Mouse (Mus musculus) embryo, embryonic 10.5 days (tissue): ENCODE measurements around the gene Ap1g2.

Source experiments
- DNase-seq: peaks from one replicate; pipeline ENCODE4 v3.0.0-alpha.2; 2015; ENCODE audit warnings: low spot score

Gene Ap1g2

DNA sequence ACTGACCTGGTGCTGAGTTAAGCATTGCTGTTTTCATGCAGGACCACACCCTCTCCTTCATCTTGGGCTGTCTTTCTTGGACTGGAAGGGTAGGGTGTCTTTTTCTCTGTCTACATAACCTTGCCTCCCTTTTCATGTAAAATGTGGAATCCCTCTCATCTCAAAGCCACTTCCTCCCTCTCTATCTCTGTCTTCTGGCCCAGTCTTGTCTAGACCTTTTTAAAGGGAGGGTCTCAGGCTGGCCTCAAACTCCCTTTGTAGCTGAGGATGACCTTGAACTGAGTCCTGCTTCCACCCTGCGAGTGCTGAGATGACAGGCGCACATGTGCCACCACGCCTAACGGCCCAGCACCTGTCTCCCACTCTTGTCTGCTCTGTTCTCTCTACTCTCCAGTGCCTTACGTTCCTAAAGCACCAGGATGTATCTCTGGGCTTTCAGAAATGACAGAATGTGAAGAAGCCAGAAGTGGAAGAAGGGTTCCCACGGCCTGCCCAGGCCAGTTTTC is 20.3 kb downstream of the Ap1g2 start:
- DNase-seq: no peak

GRCm38 (mm10) chr14:55085324-55086008 is 20.9 kb downstream of the Ap1g2 start:
- DNase-seq: no peak

DNA sequence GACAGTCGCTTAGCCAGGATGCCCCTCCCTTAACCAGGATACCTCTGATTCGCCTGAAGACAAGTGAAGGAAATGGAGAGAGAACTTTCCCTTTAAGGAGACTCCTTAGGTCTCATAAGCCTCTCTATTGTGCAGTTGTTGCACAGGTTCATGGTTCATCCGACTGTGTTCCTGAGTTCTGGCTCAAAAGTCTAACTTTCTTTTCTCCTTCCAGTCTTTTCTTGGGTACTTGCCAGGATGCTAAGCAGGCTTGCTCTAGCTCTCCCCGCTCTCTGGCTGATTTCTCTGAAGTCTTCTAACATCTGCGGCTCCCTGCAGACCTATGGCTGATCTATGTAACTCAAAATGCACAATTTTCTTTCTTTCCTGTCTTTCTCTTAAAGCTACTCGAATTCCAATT is 22.9 kb downstream of the Ap1g2 start:
- no peak for DNase-seq

- no peak for DNase-seq
Observed at GRCm38 (mm10) chr14:55081105-55081504, 25.3 kb downstream of the Ap1g2 start.

DNA sequence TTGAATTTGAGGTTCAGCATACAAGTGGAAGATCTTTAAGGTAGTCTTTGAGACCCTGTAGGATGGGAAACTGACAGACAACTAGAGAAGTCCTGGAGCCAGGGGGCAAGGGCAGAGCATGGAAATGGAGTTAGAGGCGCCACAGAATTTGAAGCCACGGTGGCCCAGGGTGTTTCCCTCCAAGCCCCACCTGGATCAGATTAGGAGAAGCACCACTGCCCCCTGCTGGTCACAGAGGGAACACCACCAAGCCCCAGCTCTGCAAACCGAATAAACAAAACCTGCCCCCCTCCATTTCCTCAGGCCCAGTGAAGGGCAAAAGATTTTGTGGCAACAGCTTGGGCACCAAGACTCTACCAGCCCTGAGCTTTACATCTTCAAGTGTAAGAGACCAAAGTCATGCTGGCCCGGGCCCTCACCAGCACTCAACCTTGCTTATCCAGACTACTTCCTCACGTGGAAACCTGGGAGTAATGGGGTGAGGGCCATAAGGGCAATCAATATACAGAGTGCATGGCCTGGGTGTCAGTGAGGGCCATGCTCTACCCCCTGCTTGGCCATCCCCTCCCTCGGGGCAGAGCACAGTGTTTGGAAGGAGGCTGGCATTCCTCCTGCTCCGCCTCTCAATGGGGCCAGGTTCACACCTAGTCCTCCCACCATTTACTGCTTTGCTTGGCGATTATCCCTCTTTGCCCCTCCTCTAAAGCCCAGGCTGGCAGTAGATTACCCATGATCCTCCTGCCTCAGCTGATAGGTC is 27.0 kb downstream of the Ap1g2 start:
- DNase-seq: peak; percentile 90

- peak; percentile 68 for DNase-seq
Observed at GRCm38 (mm10) chr14:55078366-55078989, 27.9 kb downstream of the Ap1g2 start.

DNA sequence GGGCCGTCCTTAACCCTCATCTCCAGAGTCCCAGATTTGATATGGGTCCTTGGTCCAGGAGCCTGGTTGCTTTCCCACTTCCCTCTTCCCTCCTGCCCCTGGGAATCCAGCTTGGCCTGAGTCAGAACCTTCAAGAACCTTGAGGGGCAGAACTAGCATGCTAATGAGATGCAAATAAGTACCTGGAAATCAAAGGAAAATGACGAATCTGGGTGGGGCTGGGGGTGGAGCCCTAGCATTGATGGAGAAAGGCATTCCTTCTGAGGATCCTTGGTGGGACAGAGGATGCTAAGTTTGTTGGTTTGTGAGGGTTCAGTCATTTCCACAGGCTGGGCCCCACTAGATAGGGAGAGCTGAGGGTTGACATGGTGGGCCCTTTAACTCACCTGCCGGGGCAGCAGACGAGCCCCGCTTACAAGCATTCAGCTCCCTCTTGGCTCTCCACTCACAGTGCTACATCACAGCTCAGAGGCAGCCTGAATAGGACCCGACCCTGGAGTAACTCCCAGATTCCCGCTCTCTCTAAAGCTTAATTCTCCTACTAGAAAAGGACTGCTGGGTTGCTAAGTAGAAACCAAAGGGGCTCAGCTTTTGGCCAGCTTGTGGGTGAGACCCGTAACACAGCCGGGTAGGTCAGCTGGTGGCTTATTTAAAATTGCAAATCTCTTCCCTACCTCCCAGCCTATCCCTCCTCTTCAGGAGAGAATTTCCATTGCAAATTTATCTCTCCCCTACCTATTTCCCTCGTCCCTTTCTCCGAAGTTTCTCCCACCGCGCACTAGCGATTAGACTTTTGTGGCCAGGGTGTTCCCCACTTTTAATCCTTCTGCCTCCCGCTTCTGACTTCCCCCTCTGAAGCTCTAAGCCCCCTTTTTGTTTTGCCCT is 28.7 kb downstream of the Ap1g2 start:
- no peak for DNase-seq

DNA sequence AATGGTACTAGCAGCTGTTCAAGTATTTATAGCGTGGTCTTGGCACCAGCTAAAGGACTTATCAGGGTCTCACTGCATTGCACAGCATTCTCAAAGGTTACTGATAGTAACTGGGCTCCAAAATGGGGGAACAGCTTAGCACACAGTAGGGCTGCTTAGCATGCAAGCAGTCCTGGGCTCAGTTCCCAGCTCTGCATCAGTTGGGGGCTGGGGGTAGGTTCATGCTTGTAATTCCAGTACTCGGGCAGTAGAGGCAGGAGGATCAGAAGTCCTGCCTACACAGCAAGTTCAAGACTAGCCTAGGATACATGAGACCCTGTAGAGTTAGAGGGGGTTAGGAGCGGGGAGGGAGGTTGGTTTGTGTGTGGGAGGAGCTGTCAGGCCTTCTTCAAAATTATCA is 29.4 kb downstream of the Ap1g2 start:
- DNase-seq: no peak

GRCm38 (mm10) chr14:55076224-55076623 is 30.2 kb downstream of the Ap1g2 start:
- DNase-seq: no peak

- no peak for DNase-seq
Observed at GRCm38 (mm10) chr14:55074416-55074815, 32.0 kb downstream of the Ap1g2 start.

- no peak for DNase-seq
Observed at GRCm38 (mm10) chr14:55071756-55072155, 34.6 kb downstream of the Ap1g2 start.

DNA sequence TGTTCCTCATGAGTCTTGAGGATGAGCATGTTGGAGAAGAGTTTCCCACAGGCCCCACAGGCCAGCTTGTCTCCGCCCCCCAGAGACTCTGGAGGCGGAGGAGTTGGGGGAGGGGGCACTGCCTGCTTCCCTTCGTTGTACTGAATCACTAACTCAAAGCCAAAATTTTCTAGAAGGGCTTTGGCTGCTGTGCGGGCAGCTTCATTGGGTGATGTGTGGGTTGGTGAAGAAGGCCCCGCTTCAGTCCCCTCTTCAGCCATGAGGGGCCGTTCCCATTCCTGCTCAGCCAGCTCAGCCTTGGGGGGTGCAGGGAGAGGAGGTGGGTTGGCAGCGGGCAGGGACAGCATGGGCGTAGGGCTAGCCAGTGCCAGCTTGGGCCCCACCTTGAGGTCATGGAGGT is 40.4 kb downstream of the Ap1g2 start:
- DNase-seq: no peak

DNA sequence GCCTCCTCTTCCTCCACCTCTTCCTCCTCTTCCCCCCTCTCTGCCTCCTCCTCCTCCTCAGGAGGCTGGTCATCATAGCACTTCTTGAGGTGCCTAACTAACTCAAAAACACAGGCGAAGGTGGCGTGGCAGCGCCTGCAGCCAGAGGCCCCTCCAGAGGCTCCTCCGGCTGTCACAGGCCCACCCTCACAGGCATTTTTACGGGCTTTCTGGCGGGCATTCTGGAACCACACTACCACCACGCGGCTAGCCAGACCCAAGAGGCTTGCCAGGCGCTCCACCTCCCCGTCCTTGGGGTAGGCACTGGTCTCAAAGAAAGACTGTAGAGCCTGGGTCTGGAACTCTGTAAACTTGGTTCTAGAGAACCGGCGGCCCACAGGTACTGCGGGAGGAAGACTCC is 41.0 kb downstream of the Ap1g2 start:
- no peak for DNase-seq

DNA sequence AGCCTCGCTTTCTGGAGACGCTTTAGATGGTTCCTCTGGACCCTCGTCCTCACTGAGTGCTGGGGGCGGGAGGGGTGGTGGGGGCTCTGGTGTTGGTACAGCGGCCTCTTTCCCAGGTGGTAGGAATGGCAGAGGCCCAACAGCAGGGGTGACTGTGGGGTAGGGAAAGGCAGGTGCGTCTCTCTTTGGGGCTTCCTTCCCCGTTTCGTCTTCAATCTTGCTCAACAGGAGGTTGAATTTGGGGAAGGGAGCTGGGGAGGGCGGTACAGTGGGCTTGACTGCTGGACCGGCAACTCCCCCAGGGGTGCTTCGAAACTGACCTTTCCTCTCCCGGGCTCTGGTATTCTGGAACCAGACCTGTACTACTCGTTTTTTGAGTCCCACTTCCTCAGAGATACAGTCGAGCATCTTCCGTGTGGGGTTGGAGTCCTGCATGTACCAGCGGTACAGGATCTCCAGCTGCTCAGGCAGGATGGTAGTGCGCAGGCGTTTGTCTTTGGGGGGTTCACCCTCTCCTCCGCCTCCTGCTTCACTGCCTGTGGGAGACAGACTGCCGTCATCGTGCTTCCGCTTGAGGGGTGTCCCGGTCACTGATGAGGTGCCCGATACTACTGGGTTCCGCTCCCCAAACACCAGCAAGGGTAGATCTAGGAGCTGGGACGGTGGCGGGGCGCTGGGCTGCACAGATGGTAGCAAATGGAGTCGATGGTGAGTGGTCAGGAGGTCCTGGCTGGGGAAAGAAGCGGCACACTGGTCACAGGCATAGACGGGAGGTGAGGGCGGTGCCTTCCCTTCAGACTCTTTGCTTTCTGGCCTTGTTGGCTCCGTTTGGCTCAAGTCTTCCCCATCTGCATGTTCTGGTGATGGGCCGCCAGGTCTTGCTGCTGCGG is 41.7 kb downstream of the Ap1g2 start:
- DNase-seq: no peak

DNA sequence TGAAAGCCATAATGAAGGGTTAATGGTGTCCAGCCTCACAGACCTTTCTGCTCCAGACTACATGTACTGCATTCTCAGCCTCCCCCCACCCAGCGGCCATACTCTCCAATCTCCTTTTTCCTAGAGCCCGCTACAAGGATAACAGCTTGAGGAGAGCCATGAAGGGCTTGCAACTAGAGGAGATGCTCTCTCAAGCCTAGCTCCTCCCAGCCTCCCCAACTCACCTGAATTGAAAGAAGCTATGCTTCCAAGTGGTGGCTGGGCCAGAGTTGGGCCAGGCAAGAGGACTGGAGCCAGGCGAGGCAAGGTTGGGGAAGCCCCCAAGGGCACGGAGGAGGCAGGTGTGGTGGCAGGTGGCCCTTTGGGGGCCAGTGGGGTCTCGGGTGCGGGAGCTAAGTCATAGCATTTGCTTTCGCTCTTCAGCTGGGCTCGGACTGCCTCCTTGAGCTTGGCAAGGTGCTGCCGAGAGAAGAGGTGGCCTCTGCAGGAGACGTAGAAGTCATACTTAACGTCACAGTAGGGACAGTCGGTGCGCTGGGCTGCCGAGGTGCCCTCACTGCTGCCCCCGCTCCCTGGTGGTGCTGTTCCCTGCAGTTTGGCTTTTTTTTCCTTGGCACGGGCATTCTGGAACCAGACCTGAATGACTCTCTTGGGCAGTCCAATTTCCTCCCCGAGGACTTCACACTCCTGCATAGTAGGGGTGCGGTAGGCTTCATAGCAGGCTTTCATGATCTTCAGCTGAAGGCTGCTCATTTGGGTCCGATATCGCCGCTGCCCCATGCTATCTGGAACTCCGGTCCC is 42.6 kb downstream of the Ap1g2 start:
- no peak for DNase-seq

- no peak for DNase-seq
Observed at GRCm38 (mm10) chr14:55063117-55063516, 43.3 kb downstream of the Ap1g2 start.

GRCm38 (mm10) chr14:55062626-55063025 is 43.8 kb downstream of the Ap1g2 start:
- peak; percentile 42 for DNase-seq

GRCm38 (mm10) chr14:55061845-55062244 is 44.5 kb downstream of the Ap1g2 start:
- DNase-seq: no peak

DNA sequence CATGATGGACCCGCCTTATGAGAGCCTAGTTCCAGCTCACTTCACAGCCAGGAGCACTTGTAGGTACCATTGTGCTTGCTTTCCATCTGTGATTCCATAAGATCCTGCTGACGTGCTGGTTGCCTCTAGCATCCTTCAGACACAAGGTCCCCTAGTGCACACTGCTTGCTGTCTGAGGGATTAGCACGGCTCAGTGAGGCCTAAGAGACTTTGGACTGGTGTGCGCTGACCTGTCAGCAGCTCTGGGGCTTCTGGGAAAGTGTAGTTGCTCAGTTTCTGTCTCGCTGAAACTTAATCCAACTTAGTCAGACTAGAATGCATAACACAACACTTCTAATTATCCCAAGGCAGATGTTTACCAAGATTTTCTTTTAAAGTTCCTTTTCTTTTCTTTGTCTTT is 46.5 kb downstream of the Ap1g2 start:
- peak; percentile 28 for DNase-seq

GRCm38 (mm10) chr14:55059009-55059408 is 47.4 kb downstream of the Ap1g2 start:
- no peak for DNase-seq
